Mouse (Mus musculus): ENCODE measurements around the gene Dmrtb1. TPM values are rescaled to one million over a fixed set of nuclear protein-coding genes. Genes with fewer than 3 reads are reported as not detected.
A peak's percentile ranks its signal among the peaks of the same experiment; 100 is the strongest.

Gene Dmrtb1
- polyA plus RNA-seq, 1 experiment from 2014 or later, result not detected

DNA sequence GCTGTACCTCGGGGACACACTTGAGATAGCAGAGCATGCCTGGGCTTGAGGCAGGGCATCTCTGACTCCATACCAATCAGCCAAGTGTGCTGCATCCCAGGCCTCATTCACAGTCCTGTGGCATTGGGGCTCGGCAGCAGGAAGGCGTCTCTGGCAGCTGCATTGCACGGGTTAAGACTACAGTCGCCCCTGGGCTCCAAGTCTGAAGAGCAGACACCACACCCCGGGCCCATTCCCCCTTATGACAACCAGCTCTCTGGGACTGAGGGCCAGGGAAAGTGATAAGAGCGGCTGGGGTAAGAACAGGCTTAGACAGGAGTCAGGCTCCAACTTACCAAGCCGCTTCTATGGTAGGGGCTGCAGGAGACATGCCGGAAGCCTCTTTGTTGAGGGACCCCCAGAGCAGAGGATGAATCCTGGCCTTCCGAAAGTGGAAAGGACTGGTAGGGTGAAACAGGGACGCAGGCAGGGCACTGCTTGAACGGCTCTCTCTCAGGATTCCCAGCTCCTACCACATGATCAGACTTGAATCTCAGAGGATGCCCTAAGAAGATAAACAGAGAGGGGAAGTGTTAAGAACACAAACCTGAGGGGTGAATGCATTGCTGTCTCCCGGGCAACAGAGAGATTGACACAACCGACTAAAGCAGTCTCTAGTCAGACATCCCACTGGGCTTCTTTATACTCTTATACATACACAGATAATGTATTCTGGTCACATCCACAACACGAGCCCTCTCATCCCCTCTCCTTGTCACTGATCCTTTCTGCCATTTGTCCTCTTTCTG, 3.5 kb downstream of the Dmrtb1 start:
- WGBS, result 57% methylated on average over 15 of the region's 15 CpGs
- Histone ChIP-seq H3K4me1 (no peaks in the 10 kb centered on the region), H3K27ac (no peak overlapping the region), H3K27me3 (peaks cover 6% of the 10 kb centered on the region; the same call in 1 of the 2 replicates), H3K9me3 (replicated peaks) (no peaks in the 10 kb centered on the region), H3K4me2 (no peak overlapping the region), H3K36me3 (no peaks in the 10 kb centered on the region), H3K9ac (no peak overlapping the region), H3K4me3 (replicated peaks) (no peak overlapping the region)
- no peak for ATAC-seq (replicated peaks; ENCODE audit: low FRiP score)

DNA sequence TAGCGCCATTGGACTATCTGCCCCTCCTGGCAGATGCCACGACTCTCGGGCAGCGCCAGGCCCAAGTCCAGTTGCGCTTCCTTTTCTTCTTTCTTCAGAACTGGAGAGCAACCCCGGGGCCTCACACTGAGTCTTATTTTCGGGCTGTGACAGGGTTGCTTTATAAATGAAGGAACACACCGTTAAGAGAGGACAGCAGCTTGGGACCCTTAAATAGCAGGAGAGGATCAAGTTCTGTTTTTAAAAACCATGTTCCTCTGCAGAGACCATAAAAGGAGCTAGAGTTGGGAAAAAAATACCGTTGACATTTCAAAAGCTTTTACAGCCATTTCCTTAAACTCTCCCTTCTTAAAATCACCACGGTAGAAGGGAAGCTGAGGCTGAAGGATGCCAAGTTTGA, 8.4 kb downstream of the Dmrtb1 start:
- WGBS, result 55% methylated on average over 10 of the region's 10 CpGs
- H3K4me1 ChIP-seq, result peaks cover 9% of the 10 kb centered on the region
- peaks cover 20% of the 10 kb centered on the region for H3K27me3 ChIP-seq
- H3K9me3 ChIP-seq (replicated peaks), result no peaks in the 10 kb centered on the region
- no peak overlapping the region for H3K4me2 ChIP-seq
- H3K36me3 ChIP-seq, result no peaks in the 10 kb centered on the region
- H3K27ac ChIP-seq, result no peak overlapping the region
- ATAC-seq (replicated peaks; ENCODE audit: low FRiP score), result no peak
- H3K4me3 ChIP-seq (replicated peaks), result no peak overlapping the region
- H3K9ac ChIP-seq, result no peak overlapping the region

DNA sequence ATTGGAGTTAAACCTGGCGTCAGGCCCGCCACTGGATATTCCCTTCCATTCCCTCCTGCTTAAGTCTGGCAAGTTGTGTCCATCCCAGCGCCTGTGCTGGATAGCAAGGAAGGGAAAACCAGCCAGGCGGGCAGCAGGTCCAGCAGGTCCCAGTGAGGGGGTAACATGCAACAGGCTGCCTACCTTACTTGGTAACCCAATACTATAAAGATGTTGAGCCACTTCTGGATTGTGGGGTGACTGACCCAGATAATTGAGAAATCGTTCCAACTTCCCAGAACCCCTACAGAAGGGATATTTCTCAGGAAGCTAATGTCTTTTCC, 9.7 kb downstream of the Dmrtb1 start:
- ATAC-seq (replicated peaks; ENCODE audit: low FRiP score), result peak; percentile 62
- H3K4me2 ChIP-seq, result peak overlapping the region; percentile 38

DNA sequence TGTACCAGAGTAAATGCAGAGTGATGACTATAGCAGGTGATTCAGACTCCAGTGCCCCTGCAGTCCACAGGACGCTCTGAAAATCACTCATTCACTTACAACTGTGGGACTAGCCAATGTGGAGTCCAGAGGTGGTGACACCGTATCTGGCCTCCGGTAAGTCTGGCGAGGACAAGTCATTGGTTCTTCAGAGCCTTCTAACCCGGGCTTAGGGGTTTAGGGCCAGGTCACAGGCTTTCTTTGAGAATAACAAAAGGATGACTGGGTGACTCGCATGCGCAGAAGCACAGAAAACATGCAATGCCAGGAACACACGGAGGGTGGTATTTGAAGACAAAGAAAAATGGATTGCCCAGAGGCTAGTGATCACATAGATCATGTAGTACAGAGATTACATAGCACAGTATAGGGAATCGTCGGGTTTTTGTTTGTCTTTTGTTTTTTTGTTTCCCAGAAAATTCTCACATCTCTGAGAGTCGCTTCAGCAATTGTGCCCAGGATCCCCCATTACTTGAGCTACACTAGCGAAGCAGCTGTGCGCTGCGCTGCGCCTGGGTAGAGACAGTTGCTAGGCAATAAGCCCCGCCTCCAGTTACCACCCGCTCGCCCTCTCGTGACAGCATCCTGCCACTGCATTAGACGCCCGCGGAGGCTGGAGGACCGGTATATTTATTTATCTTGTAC, 10.2 kb downstream of the Dmrtb1 start:
- Histone ChIP-seq H3K9me3 (replicated peaks) (no peaks in the 10 kb centered on the region), H3K27me3 (peaks cover 20% of the 10 kb centered on the region), H3K4me2 (peak overlapping the region; percentile 38), H3K36me3 (no peaks in the 10 kb centered on the region), H3K27ac (no peak overlapping the region), H3K4me3 (replicated peaks) (no peak overlapping the region), H3K4me1 (peaks cover 9% of the 10 kb centered on the region), H3K9ac (no peak overlapping the region)
- ATAC-seq (replicated peaks; ENCODE audit: low FRiP score), result peak; percentile 87
- WGBS, result 19% methylated on average over 23 of the region's 23 CpGs

More for the DNA sequence above, 9.7 kb downstream of the Dmrtb1 start:
- Histone ChIP-seq H3K4me1 (peaks cover 9% of the 10 kb centered on the region), H3K4me3 (replicated peaks) (no peak overlapping the region), H3K27me3 (peaks cover 20% of the 10 kb centered on the region), H3K27ac (no peak overlapping the region), H3K9me3 (replicated peaks) (no peaks in the 10 kb centered on the region), H3K9ac (no peak overlapping the region), H3K36me3 (no peaks in the 10 kb centered on the region)
- WGBS, result 25% methylated on average over 5 of the region's 5 CpGs

DNA sequence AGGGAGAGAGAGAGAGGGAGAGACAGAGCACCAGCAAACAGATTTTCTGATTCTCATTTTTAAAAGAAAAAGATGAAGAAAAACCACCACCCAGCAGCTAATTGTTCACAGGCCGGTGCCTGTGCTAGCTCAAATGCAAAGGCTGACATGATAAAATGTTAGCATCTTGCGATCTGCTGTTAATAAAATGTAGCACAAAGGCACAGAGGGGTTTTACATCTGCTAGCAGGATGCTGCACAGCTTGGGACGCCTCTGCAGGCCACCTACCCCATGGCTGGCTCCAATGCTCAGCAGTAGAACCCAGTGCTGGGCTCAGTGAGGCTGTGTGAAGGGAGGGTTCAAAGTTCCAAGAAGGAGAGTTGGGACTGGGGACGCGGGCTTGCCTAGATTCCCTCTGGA, 13.3 kb downstream of the Dmrtb1 start:
- Histone ChIP-seq H3K4me2 (no peak overlapping the region), H3K9me3 (replicated peaks) (no peaks in the 10 kb centered on the region), H3K36me3 (no peaks in the 10 kb centered on the region), H3K9ac (no peak overlapping the region), H3K27ac (no peak overlapping the region), H3K4me3 (replicated peaks) (no peak overlapping the region), H3K4me1 (peaks cover 9% of the 10 kb centered on the region), H3K27me3 (peaks cover 20% of the 10 kb centered on the region)
- no peak for ATAC-seq (replicated peaks; ENCODE audit: low FRiP score)
- 73% methylated on average over 5 of the region's 5 CpGs for WGBS

DNA sequence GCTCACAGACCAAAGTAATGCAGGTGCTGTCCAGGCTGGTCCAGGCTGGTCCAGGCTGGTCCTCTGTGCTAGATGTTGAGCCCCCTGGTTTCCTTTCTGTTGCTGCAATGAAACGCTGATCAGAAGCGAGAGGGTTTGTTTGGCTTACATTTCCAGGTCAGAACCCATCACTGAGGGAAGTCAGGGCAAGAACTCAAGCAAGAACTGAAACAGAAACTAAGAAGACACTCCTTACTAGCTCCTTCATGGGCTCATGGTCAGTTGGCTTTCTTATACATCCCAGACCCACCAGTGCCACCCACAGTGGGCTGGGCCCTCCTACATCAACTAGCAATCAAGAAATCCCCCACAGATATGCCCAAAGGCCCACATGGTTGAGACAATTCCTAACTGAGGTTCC, 15.5 kb downstream of the Dmrtb1 start:
- Histone ChIP-seq H3K4me1 (peaks cover under 1% of the 10 kb centered on the region; the same call in 1 of the 2 replicates), H3K9me3 (replicated peaks) (no peaks in the 10 kb centered on the region), H3K4me3 (replicated peaks) (no peak overlapping the region), H3K27me3 (peaks cover 17% of the 10 kb centered on the region), H3K27ac (no peak overlapping the region), H3K9ac (no peak overlapping the region), H3K4me2 (no peak overlapping the region), H3K36me3 (no peaks in the 10 kb centered on the region)
- no peak for ATAC-seq (replicated peaks; ENCODE audit: low FRiP score)
- 85% methylated on average over 2 of the region's 2 CpGs for WGBS

DNA sequence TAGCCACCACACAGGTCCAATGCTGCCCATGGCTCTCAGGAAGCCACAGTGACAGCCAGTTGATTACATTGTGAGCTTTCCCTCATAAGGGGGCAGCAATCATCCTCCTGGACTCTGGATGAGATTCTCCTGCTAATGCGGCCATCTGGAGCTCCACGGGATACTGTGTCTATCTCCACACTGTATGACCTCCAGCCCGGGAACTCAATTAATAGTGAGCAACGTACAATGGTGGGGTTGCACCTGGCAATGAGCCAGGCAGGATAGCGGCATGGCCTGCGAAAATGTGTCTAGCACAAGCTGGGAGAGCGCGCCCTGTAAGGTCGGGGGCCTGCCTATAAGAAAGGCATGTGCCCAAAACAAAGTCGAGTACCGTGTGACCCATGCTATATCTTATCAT, 23.4 kb downstream of the Dmrtb1 start:
- no peaks in the 10 kb centered on the region for H3K9me3 ChIP-seq (replicated peaks)
- no peak overlapping the region for H3K4me2 ChIP-seq
- H3K27ac ChIP-seq, result no peak overlapping the region
- ATAC-seq (replicated peaks; ENCODE audit: low FRiP score), result no peak
- H3K4me1 ChIP-seq, result no peaks in the 10 kb centered on the region
- no peak overlapping the region for H3K9ac ChIP-seq
- no peak overlapping the region for H3K4me3 ChIP-seq (replicated peaks)
- no peaks in the 10 kb centered on the region for H3K36me3 ChIP-seq
- no peaks in the 10 kb centered on the region for H3K27me3 ChIP-seq
- WGBS, result 84% methylated on average over 11 of the region's 11 CpGs

DNA sequence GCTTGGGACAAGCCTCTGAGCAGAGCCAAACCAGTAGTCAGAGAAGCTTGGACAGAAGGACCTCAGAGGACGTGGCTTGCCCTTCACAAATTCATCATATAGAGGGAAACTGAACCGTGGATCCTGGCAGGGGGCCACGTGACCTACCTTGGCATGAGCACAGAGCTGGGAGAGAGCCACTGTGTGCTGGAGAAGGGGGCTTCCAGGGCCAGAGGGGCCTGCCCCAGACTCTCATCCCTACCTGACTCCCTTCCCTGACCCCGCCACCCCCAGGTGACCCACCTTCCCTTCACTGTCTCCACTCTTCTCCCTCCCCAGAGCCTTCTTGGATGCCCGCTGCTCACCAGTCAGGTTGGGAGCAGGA, 30.8 kb downstream of the Dmrtb1 start:
- 60% methylated on average over 5 of the region's 5 CpGs for WGBS

DNA sequence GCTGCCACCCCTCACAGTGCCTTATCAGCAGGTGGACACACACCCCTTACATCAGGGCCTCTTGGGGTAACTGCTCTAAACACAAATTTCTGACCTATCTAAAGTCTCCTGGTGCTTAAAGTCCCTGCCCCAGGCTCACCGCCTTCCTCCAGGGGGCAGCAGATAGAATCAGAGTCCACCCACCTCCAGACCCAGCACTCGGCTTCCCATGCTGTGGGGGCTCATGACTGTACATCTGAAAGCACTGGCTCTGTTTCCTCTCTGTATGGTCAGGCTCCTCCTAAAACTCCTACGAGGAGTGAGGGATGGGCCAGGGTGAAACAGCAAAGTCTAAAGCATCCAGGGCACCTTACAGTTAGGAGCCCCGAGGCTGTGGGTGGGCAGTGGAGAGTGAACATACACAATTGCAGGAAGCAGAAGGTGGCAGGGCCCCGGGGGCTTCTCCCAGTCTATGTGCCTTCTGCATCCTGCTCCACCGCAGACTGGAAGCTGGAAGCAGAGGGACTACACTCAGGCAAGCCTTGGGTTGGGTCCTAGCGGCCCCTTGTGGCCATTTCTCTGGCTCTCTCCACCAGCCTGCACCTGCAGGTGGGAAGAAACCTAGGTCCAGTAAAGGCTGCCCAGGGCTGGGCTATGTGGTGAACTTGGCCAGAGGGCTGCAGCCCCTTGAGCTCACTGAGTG, 31.3 kb downstream of the Dmrtb1 start:
- H3K4me2 ChIP-seq, result peak overlapping the region; percentile 36
- peak; percentile 87 for ATAC-seq (replicated peaks; ENCODE audit: low FRiP score)
- no peak overlapping the region for H3K9ac ChIP-seq
- 8% methylated on average over 7 of the region's 7 CpGs for WGBS
- H3K9me3 ChIP-seq (replicated peaks), result no peaks in the 10 kb centered on the region
- peaks cover 4% of the 10 kb centered on the region; the same call in 1 of the 2 replicates for H3K27me3 ChIP-seq
- no peak overlapping the region for H3K27ac ChIP-seq
- no peak overlapping the region for H3K4me3 ChIP-seq (replicated peaks)
- no peaks in the 10 kb centered on the region for H3K36me3 ChIP-seq
- peaks cover 12% of the 10 kb centered on the region; the same call in 1 of the 2 replicates for H3K4me1 ChIP-seq

More for the DNA sequence above, 30.8 kb downstream of the Dmrtb1 start:
- H3K27me3 ChIP-seq, result peaks cover 4% of the 10 kb centered on the region; the same call in 1 of the 2 replicates
- H3K9me3 ChIP-seq (replicated peaks), result no peaks in the 10 kb centered on the region
- no peak overlapping the region for H3K9ac ChIP-seq
- H3K4me3 ChIP-seq (replicated peaks), result no peak overlapping the region
- H3K36me3 ChIP-seq, result no peaks in the 10 kb centered on the region
- H3K4me1 ChIP-seq, result peaks cover 12% of the 10 kb centered on the region; the same call in 1 of the 2 replicates
- H3K4me2 ChIP-seq, result no peak overlapping the region
- H3K27ac ChIP-seq, result no peak overlapping the region
- ATAC-seq (replicated peaks; ENCODE audit: low FRiP score), result no peak

DNA sequence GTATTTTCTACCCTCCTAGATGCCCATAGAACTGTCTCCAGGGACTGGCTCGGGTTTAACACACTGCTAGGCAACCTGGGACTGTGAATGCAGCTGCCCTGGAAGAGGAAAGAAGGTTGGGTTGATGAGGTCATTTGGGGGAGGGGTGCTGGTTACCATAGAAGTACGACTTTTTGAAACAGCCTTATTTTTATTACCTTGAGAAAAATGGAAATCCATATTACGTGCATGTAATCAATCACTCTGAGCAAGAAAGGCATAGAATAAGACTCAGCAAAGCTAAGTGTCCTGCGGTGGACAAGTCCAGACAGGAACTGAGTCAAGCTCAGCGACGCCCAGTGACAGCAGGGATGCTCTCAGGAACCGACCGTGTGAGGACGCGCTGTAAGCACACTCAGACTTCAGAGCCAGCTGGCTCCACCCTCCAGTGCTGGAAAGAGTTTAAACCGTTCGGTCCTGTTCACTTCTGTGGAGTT, 33.0 kb downstream of the Dmrtb1 start:
- Histone ChIP-seq H3K27ac (no peak overlapping the region), H3K4me1 (peaks cover 12% of the 10 kb centered on the region; the same call in 1 of the 2 replicates), H3K4me3 (replicated peaks) (no peak overlapping the region), H3K4me2 (no peak overlapping the region), H3K27me3 (peaks cover 4% of the 10 kb centered on the region; the same call in 1 of the 2 replicates), H3K9me3 (replicated peaks) (no peaks in the 10 kb centered on the region), H3K36me3 (no peaks in the 10 kb centered on the region), H3K9ac (no peak overlapping the region)
- ATAC-seq (replicated peaks; ENCODE audit: low FRiP score), result no peak
- 41% methylated on average over 12 of the region's 12 CpGs for WGBS

DNA sequence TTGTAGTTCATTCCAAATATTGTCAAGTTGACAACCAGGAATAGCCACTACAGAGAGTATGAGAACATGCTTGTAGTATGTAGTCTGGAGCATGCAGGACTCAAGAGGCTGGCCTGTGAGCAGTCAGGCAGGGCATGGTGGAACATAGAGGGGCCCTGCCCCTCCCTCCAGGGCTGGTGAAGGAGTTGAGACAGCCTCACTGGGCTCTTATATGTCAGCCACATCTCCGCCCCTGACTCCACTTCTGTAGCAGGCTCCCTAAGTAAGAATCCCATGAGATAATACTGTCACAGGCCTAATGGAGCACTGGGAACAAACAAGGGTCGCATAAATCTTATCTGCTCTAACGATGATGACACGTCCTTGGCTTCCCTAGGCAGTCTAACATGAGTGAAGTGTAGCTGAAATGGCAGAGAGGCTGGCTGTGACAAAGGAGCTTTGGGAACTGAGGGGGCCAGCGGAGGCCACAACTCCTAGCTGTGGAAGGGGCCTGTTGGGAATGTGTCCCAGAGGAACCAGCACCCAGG, 35.0 kb downstream of the Dmrtb1 start:
- Histone ChIP-seq H3K4me3 (replicated peaks) (no peak overlapping the region), H3K36me3 (no peaks in the 10 kb centered on the region), H3K27ac (no peak overlapping the region), H3K9me3 (replicated peaks) (no peaks in the 10 kb centered on the region), H3K4me2 (no peak overlapping the region), H3K9ac (no peak overlapping the region), H3K4me1 (peaks cover 12% of the 10 kb centered on the region; the same call in 1 of the 2 replicates), H3K27me3 (peaks cover 4% of the 10 kb centered on the region; the same call in 1 of the 2 replicates)
- 62% methylated on average over 5 of the region's 5 CpGs for WGBS
- no peak for ATAC-seq (replicated peaks; ENCODE audit: low FRiP score)

DNA sequence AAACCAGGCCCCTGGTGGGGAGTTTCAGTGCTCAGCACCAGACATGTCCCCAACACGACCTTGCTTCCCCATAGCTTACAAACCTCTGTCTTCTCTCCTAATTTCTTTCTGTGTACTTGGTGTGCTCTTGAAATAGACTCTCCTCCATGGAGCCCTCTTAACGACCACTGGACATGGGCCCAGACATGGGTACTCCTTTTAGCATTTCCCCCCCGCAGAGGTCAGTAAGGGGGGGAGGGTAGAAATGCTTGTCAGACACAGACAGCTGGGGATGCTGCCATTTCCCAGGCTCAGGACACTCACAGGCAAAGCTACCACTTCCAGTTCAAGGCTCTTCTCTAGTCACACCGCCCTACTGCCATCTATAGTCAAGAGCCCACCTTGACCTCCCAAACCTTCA, 42.4 kb downstream of the Dmrtb1 start:
- 68% methylated on average over 4 of the region's 4 CpGs for WGBS
- Histone ChIP-seq H3K4me2 (no peak overlapping the region), H3K27ac (0 out of 2 replicates have a peak overlapping the region, but pooled peaks have one; percentile 15), H3K36me3 (no peaks in the 10 kb centered on the region), H3K9me3 (replicated peaks) (no peaks in the 10 kb centered on the region), H3K9ac (no peak overlapping the region), H3K4me3 (replicated peaks) (no peak overlapping the region), H3K27me3 (no peaks in the 10 kb centered on the region; the same call in 1 of the 2 replicates), H3K4me1 (no peaks in the 10 kb centered on the region)
- ATAC-seq (replicated peaks; ENCODE audit: low FRiP score), result no peak

Measured in kidney, embryonic 15.5 days (tissue).